ENCODE assay signal across 10 mouse cellular contexts in the genomic region with DNA sequence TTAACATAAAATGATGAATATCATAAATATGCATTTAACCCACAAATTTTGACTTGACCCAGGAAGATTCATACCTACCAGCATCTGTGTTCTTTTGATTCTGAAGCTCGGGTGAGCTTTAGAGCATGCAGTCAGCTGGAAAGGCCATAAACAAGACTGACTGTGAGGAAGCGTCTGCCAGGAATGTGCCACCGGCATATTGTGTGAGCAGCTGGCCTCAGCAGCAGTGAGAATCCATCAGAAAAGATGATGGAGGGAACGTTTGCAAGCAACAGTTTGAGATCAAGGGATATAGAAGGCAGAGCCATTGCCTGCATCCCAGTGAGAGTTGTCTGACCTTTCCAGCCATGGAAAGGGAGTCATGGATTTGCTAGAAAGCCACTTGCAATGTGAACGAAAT.
DNase-seq lines count a peak whose midpoint lies in the region; ATAC-seq and TF ChIP-seq lines count a peak whose summit lies in the region.
"Had no signal": no experiment of that assay in that cellular context is flagged by ENCODE, and none has a peak within 500 bp of the region (broad histone marks: within the 10 kb centered on the region; RNA-seq: fewer than 3 reads in every experiment).

No protein-coding gene starts in this region.

- no peak overlapping the region for H3K27ac ChIP-seq in hindbrain, embryonic 15.5 days (replicated peaks)
- no peak overlapping the region for H3K27ac ChIP-seq in hindbrain, embryonic 12.5 days
- H3K27ac ChIP-seq in midbrain, postnatal 0 days (ENCODE audit: low read depth, low read length): no peak overlapping the region
- H3K27ac ChIP-seq in midbrain, embryonic 15.5 days: no peak overlapping the region
- H3K27ac ChIP-seq in embryonic facial prominence, embryonic 10.5 days (replicated peaks): no peak overlapping the region
- H3K27ac ChIP-seq: heart, embryonic 15.5 days had no signal

- H3K36me3 ChIP-seq in hindbrain, embryonic 15.5 days: no peaks in the 10 kb centered on the region
- no peaks in the 10 kb centered on the region for H3K36me3 ChIP-seq in hindbrain, embryonic 12.5 days
- no peaks in the 10 kb centered on the region for H3K36me3 ChIP-seq in midbrain, postnatal 0 days (ENCODE audit: insufficient read depth, low read length)
- no peaks in the 10 kb centered on the region for H3K36me3 ChIP-seq in midbrain, embryonic 15.5 days (replicated peaks)
- H3K36me3 ChIP-seq in embryonic facial prominence, embryonic 10.5 days (replicated peaks): no peaks in the 10 kb centered on the region
- H3K36me3 ChIP-seq in myocyte (ENCODE audit: control insufficient read depth, insufficient read depth): no peaks in the 10 kb centered on the region
- H3K36me3 ChIP-seq: heart, embryonic 15.5 days had no signal

- ATAC-seq in hindbrain, embryonic 15.5 days (ENCODE audit: low FRiP score, low read depth): peak; percentile 65
- no peak for ATAC-seq in hindbrain, embryonic 12.5 days (ENCODE audit: low FRiP score)
- ATAC-seq in midbrain, postnatal 0 days (ENCODE audit: low FRiP score): no peak; the same call in 1 of the 2 replicates
- no peak for ATAC-seq in midbrain, embryonic 15.5 days (replicated peaks)

- no peak overlapping the region for H3ac ChIP-seq in myocyte (ENCODE audit: control insufficient read depth, insufficient read length)

- no peaks in the 10 kb centered on the region for H3K27me3 ChIP-seq in hindbrain, embryonic 15.5 days
- no peaks in the 10 kb centered on the region for H3K27me3 ChIP-seq in hindbrain, embryonic 12.5 days
- H3K27me3 ChIP-seq in midbrain, postnatal 0 days (ENCODE audit: insufficient read depth, low read length): no peaks in the 10 kb centered on the region
- no peaks in the 10 kb centered on the region for H3K27me3 ChIP-seq in midbrain, embryonic 15.5 days (replicated peaks)
- H3K27me3 ChIP-seq in embryonic facial prominence, embryonic 10.5 days (replicated peaks; ENCODE audit: low read depth, poor library complexity, severe bottlenecking): no peaks in the 10 kb centered on the region
- H3K27me3 ChIP-seq in myocyte (ENCODE audit: control insufficient read depth, insufficient read depth, insufficient read length): no peaks in the 10 kb centered on the region
- H3K27me3 ChIP-seq: heart, embryonic 15.5 days had no signal

- TF ChIP-seq POLR2A in myocyte (IDR thresholded peaks at IDR 0.05; ENCODE audit: insufficient read length, low read depth): no peak

- TF ChIP-seq CTCF in midbrain, postnatal 0 days (IDR thresholded peaks at IDR 0.05): no peak

- no peak overlapping the region for H3K9ac ChIP-seq in hindbrain, embryonic 15.5 days
- H3K9ac ChIP-seq in hindbrain, embryonic 12.5 days: no peak overlapping the region
- H3K9ac ChIP-seq in midbrain, postnatal 0 days (replicated peaks; ENCODE audit: low read length, poor library complexity, severe bottlenecking): no peak overlapping the region
- H3K9ac ChIP-seq in midbrain, embryonic 15.5 days: no peak overlapping the region
- H3K9ac ChIP-seq: heart, embryonic 15.5 days had no signal

- H3K4me3 ChIP-seq in hindbrain, embryonic 15.5 days: no peak overlapping the region
- no peak overlapping the region for H3K4me3 ChIP-seq in hindbrain, embryonic 12.5 days
- no peak overlapping the region for H3K4me3 ChIP-seq in midbrain, postnatal 0 days (ENCODE audit: low read depth, low read length)
- no peak overlapping the region for H3K4me3 ChIP-seq in midbrain, embryonic 15.5 days
- H3K4me3 ChIP-seq in embryonic facial prominence, embryonic 10.5 days: no peak overlapping the region
- H3K4me3 ChIP-seq in myocyte: no peak overlapping the region
- H3K4me3 ChIP-seq: heart, embryonic 15.5 days had no signal

- peak; percentile 77 for DNase-seq in midbrain, postnatal 0 days (ENCODE audit: low spot score)
- DNase-seq in embryonic facial prominence, embryonic 10.5 days (ENCODE audit: low spot score): peak; percentile 7
- DNase-seq in gastrocnemius, postnatal 10 days: no peak
- no peak for DNase-seq in adrenal gland, postnatal 36 days
- DNase-seq: adrenal gland, postnatal 10 days had no signal

- 52% methylated on average over 5 of the region's 5 CpGs for WGBS in hindbrain, embryonic 15.5 days
- 65% methylated on average over 5 of the region's 5 CpGs for WGBS in hindbrain, embryonic 12.5 days
- WGBS in midbrain, postnatal 0 days: 70% methylated on average over 5 of the region's 5 CpGs
- WGBS in midbrain, embryonic 15.5 days: 76% methylated on average over 5 of the region's 5 CpGs
- 68% methylated on average over 5 of the region's 5 CpGs for WGBS in embryonic facial prominence, embryonic 10.5 days

- no peak overlapping the region for H3K4me2 ChIP-seq in hindbrain, embryonic 15.5 days
- H3K4me2 ChIP-seq in hindbrain, embryonic 12.5 days (replicated peaks): no peak overlapping the region
- H3K4me2 ChIP-seq in midbrain, postnatal 0 days (ENCODE audit: low read depth, low read length, poor library complexity, severe bottlenecking): no peak overlapping the region
- no peak overlapping the region for H3K4me2 ChIP-seq in midbrain, embryonic 15.5 days
- peak overlapping the region; percentile 21 for H3K4me2 ChIP-seq in myocyte (ENCODE audit: low read depth)
- H3K4me2 ChIP-seq: heart, embryonic 15.5 days had no signal

- no peaks in the 10 kb centered on the region for H3K4me1 ChIP-seq in hindbrain, embryonic 15.5 days (replicated peaks)
- H3K4me1 ChIP-seq in hindbrain, embryonic 12.5 days: no peaks in the 10 kb centered on the region
- H3K4me1 ChIP-seq in midbrain, postnatal 0 days (ENCODE audit: insufficient read depth, low read length): no peaks in the 10 kb centered on the region
- H3K4me1 ChIP-seq in midbrain, embryonic 15.5 days: no peaks in the 10 kb centered on the region
- no peaks in the 10 kb centered on the region for H3K4me1 ChIP-seq in embryonic facial prominence, embryonic 10.5 days
- H3K4me1 ChIP-seq: heart, embryonic 15.5 days had no signal

- no peaks in the 10 kb centered on the region for H3K79me2 ChIP-seq in myocyte (ENCODE audit: control insufficient read depth, insufficient read depth)

- H3K9me3 ChIP-seq in hindbrain, embryonic 15.5 days: no peaks in the 10 kb centered on the region
- no peaks in the 10 kb centered on the region for H3K9me3 ChIP-seq in hindbrain, embryonic 12.5 days (replicated peaks)
- H3K9me3 ChIP-seq in midbrain, postnatal 0 days (ENCODE audit: low read length): no peaks in the 10 kb centered on the region
- H3K9me3 ChIP-seq in midbrain, embryonic 15.5 days: no peaks in the 10 kb centered on the region
- H3K9me3 ChIP-seq in embryonic facial prominence, embryonic 10.5 days: no peaks in the 10 kb centered on the region
- H3K9me3 ChIP-seq: heart, embryonic 15.5 days had no signal

TF ChIP-seq in myocyte, 11 proteins besides CTCF, POLR2A, EP300 and RAD21:
- no peak for TF ChIP-seq SRF (IDR thresholded peaks at IDR 0.05; ENCODE audit: control insufficient read depth, insufficient read length, low read depth)
- no peak for TF ChIP-seq USF1 (IDR thresholded peaks at IDR 0.05; ENCODE audit: low read depth)
- no peak for TF ChIP-seq TCF3 (IDR thresholded peaks at IDR 0.05; ENCODE audit: insufficient read length, low read depth)
- no peak for TF ChIP-seq MAX (IDR thresholded peaks at IDR 0.05; ENCODE audit: low read depth)
- TF ChIP-seq MYOG (IDR thresholded peaks at IDR 0.05; ENCODE audit: control insufficient read depth in 1 of 3, insufficient read depth in 1 of 3, insufficient read length in 2 of 3, low read depth in 2 of 3): peak in 1 of 3 experiments; percentile 24
- TF ChIP-seq E2F4 (IDR thresholded peaks at IDR 0.05; ENCODE audit: insufficient read depth): no peak
- TF ChIP-seq MYOD1 (IDR thresholded peaks at IDR 0.05; ENCODE audit: control insufficient read depth in 1 of 3, insufficient read length in 2 of 3, low read depth in 2 of 3): peak in 2 of 3 experiments; percentile 37 to 65

Comparison
In these comparisons a context has a peak if more than half of its experiments do, and no peak if none do; other contexts are left out.
1. DNase-seq: peak in midbrain, postnatal 0 days (single experiment) and embryonic facial prominence, embryonic 10.5 days (single experiment); none in gastrocnemius, postnatal 10 days (single experiment) and adrenal gland, postnatal 36 days (0 of 2).